Mouse (Mus musculus): ENCODE results near the gene Tm7sf2. TPM values are rescaled to one million over a fixed set of nuclear protein-coding genes. Genes with fewer than 3 reads are reported as not detected.

The Tm7sf2 gene
- polyA plus RNA-seq, 1 experiment from 2014 or later = 19.0 TPM

- Histone ChIP-seq H3K36me3 (peaks cover 3% of the 10 kb centered on the region; the same call in 1 of the 2 replicates), H3K27ac (no peak overlapping the region), H3K4me1 (peaks cover 32% of the 10 kb centered on the region), H3K9me3 (no peaks in the 10 kb centered on the region), H3K4me3 (peak overlapping the region; percentile 59; the same call in 1 of the 2 replicates), H3K27me3 (peaks cover 7% of the 10 kb centered on the region; the same call in 1 of the 2 replicates), H3K4me2 (peak overlapping the region; percentile 90; the same call in 1 of the 2 replicates), H3K9ac (no peak overlapping the region)
- WGBS = 81% methylated on average over 10 of the region's 10 CpGs
- no peak for ATAC-seq (ENCODE audit: insufficient number of reproducible peaks, low FRiP score, low TSS enrichment, low read depth)
Measured at GRCm38 (mm10) chr19:6013691-6014090, 54.5 kb downstream of the Tm7sf2 start.

Small RNAs within 50 kb of the gene (microRNA-seq; reads per million reads assigned to microRNA genes)
- gene Mir6988 = 1.2 reads per million

Other genes with a start within 250 kb of the Tm7sf2 start
- gene Frmd8, start 193.1 kb downstream of the Tm7sf2 start, polyA plus RNA-seq (2015; fragmentation: Nextera tagmentation; extraction: Ambion mirVana) = 28.4 and 31.3 TPM in 2 replicates
- gene Slc25a45, start 190.6 kb downstream of the Tm7sf2 start, polyA plus RNA-seq (2015; fragmentation: Nextera tagmentation; extraction: Ambion mirVana) = 3.4 and 5.2 TPM in 2 replicates
- 3.1 TPM in 2 replicates for gene Tigd3, start 174.2 kb downstream of the Tm7sf2 start, polyA plus RNA-seq (2015; fragmentation: Nextera tagmentation; extraction: Ambion mirVana)
- 117 and 125 TPM in 2 replicates for gene Dpf2, start 155.4 kb downstream of the Tm7sf2 start, polyA plus RNA-seq (2015; fragmentation: Nextera tagmentation; extraction: Ambion mirVana)
- gene Cdc42ep2, start 143.6 kb downstream of the Tm7sf2 start, polyA plus RNA-seq (2015; fragmentation: Nextera tagmentation; extraction: Ambion mirVana) = 9.2 and 12.6 TPM in 2 replicates
- gene Pola2, start 104.2 kb downstream of the Tm7sf2 start, polyA plus RNA-seq (2015; fragmentation: Nextera tagmentation; extraction: Ambion mirVana) = 56.9 and 61.0 TPM in 2 replicates
- not detected in 2 replicates for gene Slc22a20, start 82.2 kb downstream of the Tm7sf2 start, polyA plus RNA-seq (2015; fragmentation: Nextera tagmentation; extraction: Ambion mirVana)
- 21.1 and 26.0 TPM in 2 replicates for gene Capn1, start 52.5 kb downstream of the Tm7sf2 start, polyA plus RNA-seq (2015; fragmentation: Nextera tagmentation; extraction: Ambion mirVana)
- 34.1 and 34.5 TPM in 2 replicates for gene Syvn1, start 21.8 kb downstream of the Tm7sf2 start, polyA plus RNA-seq (2015; fragmentation: Nextera tagmentation; extraction: Ambion mirVana)
- gene Mrpl49, start 10.6 kb downstream of the Tm7sf2 start, polyA plus RNA-seq (2015; fragmentation: Nextera tagmentation; extraction: Ambion mirVana) = 66.8 and 67.5 TPM in 2 replicates
- gene Fau, start 10.5 kb downstream of the Tm7sf2 start, polyA plus RNA-seq (2015; fragmentation: Nextera tagmentation; extraction: Ambion mirVana) = 723 and 835 TPM in 2 replicates
- 33.0 and 33.6 TPM in 2 replicates for gene Znhit2, start 7.2 kb downstream of the Tm7sf2 start, polyA plus RNA-seq (2015; fragmentation: Nextera tagmentation; extraction: Ambion mirVana)
- 64.4 and 72.6 TPM in 2 replicates for gene Vps51, start 8.9 kb upstream of the Tm7sf2 start, polyA plus RNA-seq (2015; fragmentation: Nextera tagmentation; extraction: Ambion mirVana)
- not detected in 2 replicates for gene Tmem262, start 11.7 kb upstream of the Tm7sf2 start, polyA plus RNA-seq (2015; fragmentation: Nextera tagmentation; extraction: Ambion mirVana)
- gene Gm28374, start 13.9 kb upstream of the Tm7sf2 start, polyA plus RNA-seq (2015; fragmentation: Nextera tagmentation; extraction: Ambion mirVana) = 1.8 and 1.9 TPM in 2 replicates
- gene Zfpl1, start 16.6 kb upstream of the Tm7sf2 start, polyA plus RNA-seq (2015; fragmentation: Nextera tagmentation; extraction: Ambion mirVana) = 88.8 and 93.6 TPM in 2 replicates
- 26.3 and 27.1 TPM in 2 replicates for gene Cdca5, start 16.6 kb upstream of the Tm7sf2 start, polyA plus RNA-seq (2015; fragmentation: Nextera tagmentation; extraction: Ambion mirVana)
- gene AC131692.1, start 26.0 kb upstream of the Tm7sf2 start, polyA plus RNA-seq (2015; fragmentation: Nextera tagmentation; extraction: Ambion mirVana) = 0.47 TPM in 1 of 2 replicates, not detected in the other
- gene Naaladl1, start 37.4 kb upstream of the Tm7sf2 start, polyA plus RNA-seq (2015; fragmentation: Nextera tagmentation; extraction: Ambion mirVana) = 0.22 and 0.28 TPM in 2 replicates
- 43.7 and 49.1 TPM in 2 replicates for gene Sac3d1, start 50.3 kb upstream of the Tm7sf2 start, polyA plus RNA-seq (2015; fragmentation: Nextera tagmentation; extraction: Ambion mirVana)
- gene Snx15, start 59.9 kb upstream of the Tm7sf2 start, polyA plus RNA-seq (2015; fragmentation: Nextera tagmentation; extraction: Ambion mirVana) = 32.3 and 34.7 TPM in 2 replicates
- gene Batf2, start 72.6 kb upstream of the Tm7sf2 start, polyA plus RNA-seq (2015; fragmentation: Nextera tagmentation; extraction: Ambion mirVana) = 0.13 and 0.24 TPM in 2 replicates
- gene Arl2, start 73.2 kb upstream of the Tm7sf2 start, polyA plus RNA-seq (2015; fragmentation: Nextera tagmentation; extraction: Ambion mirVana) = 89.2 and 89.9 TPM in 2 replicates
- 0.19 TPM in 1 of 2 replicates, not detected in the other for gene Majin, start 116.0 kb upstream of the Tm7sf2 start, polyA plus RNA-seq (2015; fragmentation: Nextera tagmentation; extraction: Ambion mirVana)
- gene Gpha2, start 158.0 kb upstream of the Tm7sf2 start, polyA plus RNA-seq (2015; fragmentation: Nextera tagmentation; extraction: Ambion mirVana) = 1.8 and 2.1 TPM in 2 replicates
- 26.1 and 30.0 TPM in 2 replicates for gene Ppp2r5b, start 167.5 kb upstream of the Tm7sf2 start, polyA plus RNA-seq (2015; fragmentation: Nextera tagmentation; extraction: Ambion mirVana)
- 8.6 and 9.0 TPM in 2 replicates for gene Atg2a, start 173.3 kb upstream of the Tm7sf2 start, polyA plus RNA-seq (2015; fragmentation: Nextera tagmentation; extraction: Ambion mirVana)
- gene Ehd1, start 208.4 kb upstream of the Tm7sf2 start, polyA plus RNA-seq (2015; fragmentation: Nextera tagmentation; extraction: Ambion mirVana) = 93.6 and 103 TPM in 2 replicates
- 1.4 and 2.0 TPM in 2 replicates for gene Cdc42bpg, start 238.1 kb upstream of the Tm7sf2 start, polyA plus RNA-seq (2015; fragmentation: Nextera tagmentation; extraction: Ambion mirVana)

Data from limb, embryonic 15.5 days (tissue).